Mouse (Mus musculus) CD4-positive, CD25-positive, alpha-beta regulatory T cell, adult 2 months (primary cell): Measurements from ENCODE around the gene Slc39a13.

Source experiments
- DNase-seq: peaks from one replicate; pipeline ENCODE4 v3.0.0-alpha.2; 2012; ENCODE audit warnings: low read depth, low spot score

The Slc39a13 gene

DNA sequence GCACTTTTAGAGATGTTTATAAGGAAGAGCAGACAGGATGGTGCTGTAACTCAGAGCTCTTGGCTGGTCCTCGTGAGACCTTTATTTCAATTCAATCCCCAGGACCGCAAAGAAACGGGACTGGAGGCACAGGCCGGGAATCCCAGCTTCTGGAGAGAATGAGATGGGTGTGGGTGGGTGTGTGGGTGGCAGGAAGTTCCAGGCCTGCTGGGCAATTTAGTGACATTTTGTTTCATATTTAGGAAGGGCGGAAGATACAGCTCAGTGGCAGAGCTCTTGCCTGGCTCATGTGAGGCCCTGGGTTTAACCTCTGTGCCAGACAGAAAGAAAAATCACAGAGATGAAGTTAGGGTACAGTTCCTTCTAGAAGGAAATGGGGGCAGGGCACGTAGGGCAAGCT, 20.0 kb upstream of the Slc39a13 start:
- no peak for DNase-seq

- no peak for DNase-seq
Observed at GRCm38 (mm10) chr2:91088987-91089386, 18.8 kb upstream of the Slc39a13 start.

DNA sequence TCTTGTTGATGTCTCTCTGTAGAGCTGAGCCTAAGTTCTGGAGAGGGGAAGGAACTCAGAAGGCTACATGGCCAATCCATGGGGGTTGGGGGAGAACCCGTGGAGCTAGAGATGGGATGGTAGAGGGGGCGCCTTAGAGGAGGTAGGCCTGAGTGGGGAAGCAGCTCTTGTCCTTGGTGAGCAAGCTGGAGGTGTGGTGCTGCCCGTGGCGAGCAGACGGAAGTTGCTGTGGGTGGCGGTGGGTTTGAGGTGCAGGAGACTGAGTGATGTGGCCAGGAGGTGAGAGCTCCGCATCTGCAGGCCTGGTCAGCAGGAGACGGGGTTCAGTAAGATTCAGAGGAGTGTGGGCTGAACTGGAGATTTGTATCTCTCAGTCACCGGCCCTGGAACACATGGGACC, 17.2 kb upstream of the Slc39a13 start:
- DNase-seq: no peak

DNA sequence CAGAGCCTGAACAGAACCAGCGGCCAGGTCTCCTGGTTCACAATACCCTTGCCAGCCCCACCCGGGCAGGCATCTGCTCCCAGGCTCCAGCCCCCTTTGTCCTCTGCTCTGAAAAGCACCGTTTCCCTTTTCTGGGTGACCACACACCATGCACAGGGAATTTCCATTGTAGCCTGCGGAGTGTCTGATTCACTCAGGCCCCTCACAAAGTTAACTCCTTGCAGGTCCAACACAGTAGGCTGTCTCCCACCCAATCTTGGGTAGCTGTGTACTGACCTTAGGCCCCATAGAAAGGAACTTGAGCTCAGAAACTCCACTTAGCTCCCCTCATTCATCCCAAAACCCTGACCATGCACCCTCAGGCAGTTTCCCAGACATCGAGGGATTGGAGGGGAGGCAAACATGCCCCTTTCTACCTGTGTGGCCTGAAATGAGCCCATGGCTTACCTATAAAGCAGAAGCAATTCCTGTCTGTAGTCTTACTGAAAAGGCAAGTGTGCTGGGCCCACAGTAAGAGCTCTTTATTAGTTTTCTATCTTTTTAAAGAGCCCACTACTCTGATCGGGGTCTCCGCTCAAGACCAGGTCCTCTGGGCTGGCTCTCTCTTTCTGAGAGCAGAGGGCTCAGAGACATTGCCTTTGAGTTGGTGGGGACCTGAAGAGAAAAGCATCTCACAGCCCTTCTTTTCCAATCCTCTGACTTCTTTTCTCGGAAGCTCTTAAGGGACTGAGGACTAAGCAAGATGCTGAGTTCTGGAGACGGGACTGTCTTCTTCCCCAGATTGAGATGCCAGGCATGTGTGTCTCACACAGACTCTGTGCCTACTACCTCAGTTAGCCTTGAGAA, 16.4 kb upstream of the Slc39a13 start:
- no peak for DNase-seq

GRCm38 (mm10) chr2:91085494-91086391, 15.5 kb upstream of the Slc39a13 start:
- no peak for DNase-seq

DNA sequence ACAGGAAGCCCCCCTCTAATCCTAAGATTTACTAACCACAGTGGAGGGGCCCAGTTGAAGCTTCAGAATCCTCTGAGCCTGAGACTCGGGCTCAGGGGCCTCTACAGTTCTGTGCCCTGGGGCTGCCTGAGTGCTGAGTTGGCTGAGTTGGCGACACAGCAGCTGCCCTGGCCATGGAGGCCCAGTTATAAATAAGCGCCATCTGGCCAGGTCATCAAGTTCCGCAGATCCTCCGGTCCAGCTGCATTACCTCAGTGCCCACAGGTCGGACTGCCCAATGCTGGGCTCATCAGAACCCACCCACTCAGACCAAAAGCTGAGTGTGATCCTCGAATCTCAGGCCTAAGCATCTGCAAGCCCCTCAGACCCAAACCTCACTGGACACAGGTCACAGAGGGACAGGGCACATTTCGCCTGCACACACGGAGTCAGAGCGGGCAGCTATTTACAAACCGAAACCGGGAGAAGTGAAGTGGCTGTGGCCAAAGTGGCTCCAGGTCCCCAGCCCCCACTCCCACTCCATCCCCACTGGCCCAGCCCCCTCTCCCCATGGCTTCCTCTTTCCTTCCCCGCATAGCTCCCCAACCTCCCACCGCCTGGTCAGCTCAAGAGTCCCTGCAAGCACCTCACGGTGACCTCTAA, 14.1 kb upstream of the Slc39a13 start:
- DNase-seq: no peak

DNA sequence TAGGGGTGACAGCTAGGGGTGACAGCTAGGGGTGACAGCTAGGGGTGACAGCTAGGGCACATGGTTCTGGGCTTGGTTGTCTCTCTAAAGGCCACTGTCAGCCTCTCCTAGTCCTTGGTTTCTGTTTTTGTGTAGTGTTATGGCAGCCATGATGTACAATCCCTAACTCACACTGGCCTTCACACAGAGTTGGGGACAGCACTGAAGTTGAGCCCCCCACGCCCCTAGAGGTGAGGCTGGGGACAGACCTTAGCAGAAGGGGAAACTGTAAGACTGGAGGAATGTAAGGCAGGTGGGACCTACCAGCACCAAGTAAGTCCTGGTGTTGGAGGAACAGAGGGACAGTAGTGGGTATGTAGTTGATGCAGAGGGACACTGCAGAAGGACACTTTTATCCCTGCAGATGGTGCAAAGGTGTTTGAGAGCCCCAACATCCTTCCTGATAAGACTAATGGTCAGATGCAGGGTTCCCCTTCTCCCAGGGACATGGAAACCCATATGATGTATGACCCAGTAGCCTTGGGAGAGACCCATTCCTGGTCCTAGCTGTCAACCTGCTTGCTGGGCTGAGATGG, 13.2 kb upstream of the Slc39a13 start:
- peak; percentile 31 for DNase-seq

- DNase-seq: peak; percentile 78
Observed at GRCm38 (mm10) chr2:91082844-91083243, 12.6 kb upstream of the Slc39a13 start.

DNA sequence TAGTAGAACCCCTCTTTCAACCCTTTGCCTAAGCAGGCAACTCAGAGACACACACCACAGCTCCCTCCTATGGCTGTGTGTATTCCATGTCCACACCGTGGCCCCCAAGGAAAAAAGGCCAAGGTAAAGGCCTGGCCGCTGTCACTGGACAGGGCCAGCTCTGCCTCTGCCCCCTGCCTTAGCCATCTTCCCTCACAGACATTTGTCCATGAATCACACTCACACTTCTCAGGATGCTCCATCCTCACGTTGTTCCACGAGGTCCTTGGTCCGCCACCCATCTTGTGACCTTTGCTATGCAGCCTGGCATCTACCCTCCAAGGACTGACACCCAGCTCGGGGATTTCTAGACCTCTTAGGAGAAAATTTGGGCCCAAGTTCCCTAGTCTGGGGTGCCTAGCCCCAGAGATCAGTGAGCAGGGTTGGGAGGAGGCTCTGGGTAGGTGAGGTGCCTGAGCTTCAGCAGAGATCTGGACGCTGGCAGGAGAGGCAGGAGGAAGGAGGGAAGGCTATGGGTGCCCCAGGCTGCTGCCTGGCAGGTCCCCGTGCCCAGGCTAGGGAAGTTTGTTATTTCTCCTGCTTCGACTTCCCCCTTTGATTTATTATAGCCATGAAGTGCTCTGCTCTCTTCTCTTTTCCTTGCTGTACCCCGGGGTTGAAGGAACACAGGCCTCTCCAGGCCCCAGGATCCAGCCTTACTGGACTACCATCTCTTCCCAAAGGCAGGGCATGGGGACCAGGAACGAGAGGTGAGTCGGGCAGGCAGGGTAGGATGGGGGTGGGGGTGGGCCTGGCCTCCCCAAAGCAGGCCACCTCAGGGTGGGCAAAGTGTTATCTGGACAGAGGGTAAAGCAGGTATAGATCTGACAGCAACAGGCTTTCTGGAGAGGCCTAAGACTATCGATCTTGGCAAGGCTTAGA, 11.8 kb upstream of the Slc39a13 start, which contains the start of gene Spi1:
Spi1 (plus strand) TSS at position 616 of the 921 bp plus-strand sequence.
- DNase-seq: no peak

- peak; percentile 59 for DNase-seq
Observed at GRCm38 (mm10) chr2:91080784-91081513, 10.7 kb upstream of the Slc39a13 start.

DNA sequence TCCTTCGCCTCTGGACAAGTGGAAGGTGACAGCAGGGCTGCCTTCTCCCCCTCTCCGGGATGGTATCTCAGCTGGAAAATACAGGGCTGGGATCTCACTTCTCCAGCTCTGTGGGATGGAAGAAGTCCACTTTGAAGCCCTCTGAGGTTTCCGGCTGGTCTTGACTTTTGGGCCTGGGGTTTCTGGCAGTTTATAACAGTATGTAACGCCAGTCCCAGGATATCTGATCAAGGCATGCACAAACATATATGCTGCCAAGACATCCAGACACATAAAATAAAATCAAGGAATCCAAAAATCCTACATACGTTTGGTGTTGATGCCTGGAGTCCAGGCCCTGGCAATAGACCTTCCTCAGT, 8.8 kb upstream of the Slc39a13 start:
- no peak for DNase-seq

DNA sequence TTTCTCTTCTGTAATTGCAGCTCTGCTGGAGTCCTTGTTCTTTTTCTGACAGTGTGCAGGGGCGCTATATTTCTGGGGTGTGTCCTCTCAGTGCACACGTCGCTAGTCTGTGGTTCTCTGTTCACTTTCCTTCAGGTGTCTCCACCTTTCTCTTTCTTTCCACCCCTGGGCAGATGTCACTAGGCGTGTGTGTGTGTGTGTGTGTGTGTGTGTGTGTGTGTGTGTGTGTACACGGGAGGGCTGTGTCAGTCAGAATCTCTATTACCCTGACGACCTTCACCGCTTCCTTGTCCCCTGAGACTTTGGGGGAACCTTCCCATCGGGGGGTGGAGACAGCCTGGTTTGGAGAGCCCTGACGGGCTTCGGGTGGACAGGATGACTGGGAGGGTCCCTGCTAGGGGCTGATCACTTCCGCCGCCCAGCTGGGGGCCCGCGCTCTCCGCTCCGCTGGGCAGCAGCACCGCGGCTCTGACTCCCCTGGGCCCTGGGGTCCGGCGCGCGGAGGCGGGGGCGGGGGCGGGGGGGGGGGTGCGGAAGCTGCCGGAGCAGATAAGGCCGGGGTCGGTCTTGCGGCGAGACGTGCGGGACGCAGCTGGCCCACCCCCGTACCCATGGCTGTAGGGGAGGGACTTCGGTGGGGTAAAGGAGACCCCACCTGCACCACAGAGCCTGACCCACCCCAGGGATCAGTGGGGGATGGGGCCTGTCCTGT, 8.3 kb upstream of the Slc39a13 start:
- peak; percentile 65 for DNase-seq

- no peak for DNase-seq
Observed at GRCm38 (mm10) chr2:91077957-91078313, 7.7 kb upstream of the Slc39a13 start.

GRCm38 (mm10) chr2:91072092-91072491, 1.9 kb upstream of the Slc39a13 start:
- no peak for DNase-seq

DNA sequence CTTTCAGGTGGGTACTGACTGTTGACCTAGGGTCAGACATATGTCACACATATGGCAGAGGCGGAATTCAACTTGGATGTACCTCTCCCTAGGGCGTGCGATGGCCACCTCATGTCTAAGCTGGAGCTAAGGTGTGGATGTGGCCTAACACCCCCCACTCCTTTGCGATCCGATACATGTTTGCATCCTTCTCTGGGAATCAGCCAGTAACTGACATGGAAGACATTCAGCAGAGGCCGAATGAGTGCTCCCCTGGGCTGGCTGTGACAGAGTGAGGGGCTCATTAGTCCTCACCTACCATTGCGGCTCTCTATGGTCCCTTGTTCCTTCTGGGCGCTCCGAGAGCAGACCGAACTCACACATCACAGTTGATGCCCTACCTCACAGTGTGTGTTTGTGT, 842 bp upstream of the Slc39a13 start:
- no peak for DNase-seq

DNA sequence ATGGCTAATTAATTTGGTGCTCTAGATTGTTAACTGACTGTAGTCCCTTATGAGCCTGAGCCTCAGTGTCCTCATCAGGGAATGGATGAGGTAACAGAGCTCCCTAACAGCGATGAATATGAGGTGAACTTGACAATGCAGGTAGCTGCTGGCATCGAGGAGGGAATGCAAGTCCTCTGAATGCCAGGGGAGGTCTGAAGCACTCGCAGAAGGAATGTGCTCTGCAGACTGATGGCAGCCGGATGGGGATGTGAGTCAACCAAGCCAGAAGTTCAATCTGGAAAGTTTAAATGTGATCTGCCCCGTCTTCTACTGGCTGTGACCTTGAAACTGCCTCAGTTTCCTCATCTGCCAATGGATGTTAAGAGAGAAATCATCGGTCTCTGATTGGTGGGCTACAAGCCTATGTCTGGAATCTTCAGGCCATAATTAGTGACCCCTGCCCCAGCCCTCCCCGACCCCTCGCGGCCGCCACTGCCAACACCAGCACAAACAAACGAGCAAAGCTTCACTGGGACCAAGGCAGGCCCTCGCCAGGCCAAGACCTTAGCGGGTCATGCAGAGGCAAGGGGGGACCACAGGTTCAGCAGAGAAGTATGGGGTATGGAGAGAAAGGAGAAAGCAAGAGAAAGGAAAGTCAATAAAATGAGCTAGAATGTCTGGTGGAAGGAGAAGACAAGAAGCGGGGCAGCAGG, 764 bp downstream of the Slc39a13 start:
- DNase-seq: peak; percentile 33

- no peak for DNase-seq
Observed at GRCm38 (mm10) chr2:91068872-91069165, 1.4 kb downstream of the Slc39a13 start.

- DNase-seq: no peak
Observed at GRCm38 (mm10) chr2:91068162-91068871, 1.9 kb downstream of the Slc39a13 start.
